ENCODE assay signal across 8 mouse cellular contexts in the genomic region with DNA sequence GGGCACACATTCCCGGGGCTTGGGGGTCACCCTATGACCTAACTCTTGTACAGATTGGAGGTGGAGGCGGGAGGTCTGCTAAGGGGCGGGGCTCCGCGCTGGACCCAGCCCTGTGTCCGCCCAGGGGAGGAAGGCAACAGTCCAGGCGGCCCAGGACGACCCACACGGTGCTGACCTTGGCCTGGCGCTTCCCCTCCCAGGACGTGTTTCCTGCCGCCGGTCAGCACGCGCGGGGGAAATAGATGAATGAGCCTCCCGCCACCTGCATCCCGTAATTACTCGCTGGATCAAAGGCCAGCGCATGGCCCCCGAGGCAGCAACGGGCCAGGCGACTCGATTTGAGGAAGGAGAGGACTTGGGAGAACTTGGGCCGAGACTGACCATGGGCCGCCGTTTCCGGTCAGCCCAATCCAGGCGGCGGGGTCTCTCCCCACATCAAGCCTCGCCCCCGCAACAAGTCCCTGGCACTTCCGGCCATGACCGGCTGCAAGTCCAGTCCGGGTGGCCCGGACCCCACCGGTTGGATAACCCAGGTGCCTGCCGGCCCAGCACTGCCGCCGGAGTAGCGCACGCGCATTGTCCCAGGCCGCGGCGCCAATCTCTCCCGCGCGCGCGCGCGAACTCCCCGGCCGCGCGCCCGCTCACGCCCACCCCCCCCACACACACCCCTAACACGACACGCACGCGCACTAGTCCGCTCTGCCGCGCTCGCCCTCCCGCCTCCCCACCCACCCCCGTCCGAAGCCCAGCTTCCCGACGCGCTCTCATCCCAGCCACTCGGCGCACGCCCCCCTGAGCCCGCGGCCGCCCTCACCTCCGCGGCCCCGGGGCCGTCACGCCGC. TPM values are rescaled to one million over a fixed set of nuclear protein-coding genes. Genes with fewer than 3 reads are reported as not detected.
A peak's percentile ranks its signal among the peaks of the same experiment; 100 is the strongest.
DNase-seq lines count a peak whose midpoint lies in the region; ATAC-seq and TF ChIP-seq lines count a peak whose summit lies in the region.

No protein-coding gene starts in this region.

- 2% methylated on average over 69 of the region's 85 CpGs for WGBS in cerebellum, adult 2 months

- DNase-seq in Muller cell, postnatal 12 days (ENCODE audit: inconsistent ontology term): peak; percentile 94
- DNase-seq in cerebellum, adult 2 months: peak in 1 of 2 experiments; percentile 84
- peak; percentile 85 for DNase-seq in forelimb bud, embryonic 11.5 days (ENCODE audit: low read depth, low spot score)
- peak; percentile 82 to 83 for DNase-seq in layer of hippocampus, postnatal 14 days (ENCODE audit: low spot score in 2 of 2)
- DNase-seq in lung, postnatal 14 days: peak; percentile 85
- peak; percentile 81 for DNase-seq in retina, embryonic 14.5 days (ENCODE audit: low spot score)
- DNase-seq in thymus, postnatal 4 days: peak; percentile 91

- peak; percentile 2 to 17; a peak in 3 of 4 replicates for ATAC-seq in hematopoietic stem cell, adult 5-6 weeks (replicated peaks in 1 of 2; ENCODE audit: insufficient read depth in 1 of 2, low FRiP score in 2 of 2, low TSS enrichment in 1 of 2, low read depth in 1 of 2, poor library complexity in 2 of 2, severe bottlenecking in 2 of 2)

- peak overlapping the region; percentile 96 for H3K27ac ChIP-seq in cerebellum, adult 2 months (ENCODE audit: insufficient read depth, low read length)

- peak overlapping the region; percentile 87 for H3K4me3 ChIP-seq in cerebellum, adult 2 months (replicated peaks; ENCODE audit: insufficient read depth, low read depth, low read length)

- no peak for TF ChIP-seq CTCF in cerebellum, adult 2 months (IDR thresholded peaks at IDR 0.05; ENCODE audit: borderline replicate concordance, insufficient read depth, low read depth, low read length)

- TF ChIP-seq POLR2A in cerebellum, adult 2 months (IDR thresholded peaks at IDR 0.05; ENCODE audit: borderline replicate concordance, insufficient read depth, low read length): peak; percentile 46; the same call in 1 of the 2 replicates

- peaks cover 27% of the 10 kb centered on the region for H3K4me1 ChIP-seq in cerebellum, adult 2 months (ENCODE audit: control insufficient read depth, insufficient read depth, low read length)

- H3K27me3 ChIP-seq in cerebellum, adult 2 months (ENCODE audit: control insufficient read depth, insufficient read depth, low read length): no peaks in the 10 kb centered on the region

RNA-seq across cellular contexts. Expression of a gene that starts 0.5 kb away (rescaled TPM):
- polyA plus RNA-seq in cerebellum, adult 2 months (2012; rRNA removed): 45.2 and 45.9 TPM in 2 replicates
- total RNA-seq in hematopoietic stem cell, adult 5-6 weeks (2017): 26.8 and 31.2 TPM in 2 replicates
- total RNA-seq in layer of hippocampus, postnatal 14 days (2021): 10 to 100 TPM; 25.7 to 26.8 TPM

RNA-seq across cellular contexts. Expression of a gene that starts 16.8 kb away (rescaled TPM):
- polyA plus RNA-seq in cerebellum, adult 2 months (2012; rRNA removed): 52.0 and 52.2 TPM in 2 replicates
- 12.8 and 12.9 TPM in 2 replicates for total RNA-seq in hematopoietic stem cell, adult 5-6 weeks (2017)
- total RNA-seq in layer of hippocampus, postnatal 14 days (2021): 10 to 100 TPM; 51.1 to 54.6 TPM

RNA-seq across cellular contexts. Expression of a gene that starts 41.6 kb away (rescaled TPM):
- not detected in 2 replicates for polyA plus RNA-seq in cerebellum, adult 2 months (2012; rRNA removed)
- total RNA-seq in hematopoietic stem cell, adult 5-6 weeks (2017): not detected in 2 replicates
- total RNA-seq in layer of hippocampus, postnatal 14 days (2021): not detected
